Mouse (Mus musculus) myocyte (in vitro differentiated cells): ENCODE data around the gene Gnpnat1. TPM values are rescaled to one million over a fixed set of nuclear protein-coding genes. Genes with fewer than 3 reads are reported as not detected.

Experiments used
- H3K27me3 ChIP-seq: one replicate; pipeline ENCODE4 v1.6.1; 2011; ENCODE audit not compliant: control insufficient read depth, insufficient read depth, insufficient read length
- H3K36me3 ChIP-seq: one replicate; pipeline ENCODE4 v1.6.1; 2011; ENCODE audit not compliant: control insufficient read depth, insufficient read depth
- H3K4me2 ChIP-seq: one replicate; pipeline ENCODE4 v1.6.1; 2011; ENCODE audit warnings: low read depth, control low read depth
- H3K4me3 ChIP-seq: one replicate; pipeline ENCODE4 v1.5.1; 2011; ENCODE audit warnings: mild to moderate bottlenecking, control low read depth, moderate library complexity
- H3K79me2 ChIP-seq: one replicate; pipeline ENCODE4 v1.6.1; 2011; ENCODE audit not compliant: control insufficient read depth, insufficient read depth
- H3ac ChIP-seq: one replicate; pipeline ENCODE4 v1.6.1; 2011; ENCODE audit not compliant: control insufficient read depth, insufficient read length
- CEBPB ChIP-seq: IDR thresholded peaks from 2 replicates; pipeline ENCODE4 v1.6.1; 2011; ENCODE audit warnings: mild to moderate bottlenecking, moderate library complexity; ENCODE audit not compliant: poor library complexity, insufficient read depth, severe bottlenecking
- E2F4 ChIP-seq: IDR thresholded peaks from one replicate; pipeline ENCODE4 v1.6.1; 2011; ENCODE audit warnings: mild to moderate bottlenecking, control low read depth, moderate library complexity; ENCODE audit not compliant: insufficient read depth
- MAX ChIP-seq: IDR thresholded peaks from one replicate; pipeline ENCODE4 v1.6.1; 2011; ENCODE audit warnings: low read depth, mild to moderate bottlenecking, control low read depth
- MYOD1 ChIP-seq, 3 experiments: IDR thresholded peaks; one replicate each; pipeline ENCODE4 v1.6.1; 2011; ENCODE audit warnings: control low read depth in 2 of 3, low read depth in 2 of 3, mild to moderate bottlenecking in 2 of 3, moderate library complexity in 1 of 3; ENCODE audit not compliant: insufficient read length in 2 of 3, control insufficient read depth in 1 of 3
- MYOG ChIP-seq, 3 experiments: IDR thresholded peaks; one replicate each; pipeline ENCODE4 v1.6.1; 2011; ENCODE audit warnings: control low read depth in 2 of 3, low read depth in 2 of 3, mild to moderate bottlenecking in 2 of 3; ENCODE audit not compliant: insufficient read length in 2 of 3, control insufficient read depth in 1 of 3, insufficient read depth in 1 of 3
- POLR2A ChIP-seq: IDR thresholded peaks from one replicate; pipeline ENCODE4 v1.6.1; 2011; ENCODE audit warnings: low read depth, mild to moderate bottlenecking, control low read depth, moderate library complexity; ENCODE audit not compliant: insufficient read length
- POLR2AphosphoS2 ChIP-seq: IDR thresholded peaks from one replicate; pipeline ENCODE4 v1.6.1; 2011; ENCODE audit warnings: low read depth, control low read depth; ENCODE audit not compliant: insufficient read length
- REST ChIP-seq: IDR thresholded peaks from one replicate; pipeline ENCODE4 v1.6.1; 2011; ENCODE audit warnings: mild to moderate bottlenecking, control low read depth, moderate library complexity; ENCODE audit not compliant: insufficient read depth, insufficient read length
- SRF ChIP-seq: IDR thresholded peaks from one replicate; pipeline ENCODE4 v1.6.1; 2011; ENCODE audit warnings: low read depth; ENCODE audit not compliant: control insufficient read depth, insufficient read length
- TCF12 ChIP-seq: IDR thresholded peaks from one replicate; pipeline ENCODE4 v1.6.1; 2011; ENCODE audit warnings: mild to moderate bottlenecking, control low read depth; ENCODE audit not compliant: poor library complexity, insufficient read depth, severe bottlenecking
- TCF3 ChIP-seq: IDR thresholded peaks from one replicate; pipeline ENCODE4 v1.6.1; 2011; ENCODE audit warnings: low read depth, control low read depth; ENCODE audit not compliant: insufficient read length
- USF1 ChIP-seq: IDR thresholded peaks from one replicate; pipeline ENCODE4 v1.6.1; 2011; ENCODE audit warnings: low read depth, mild to moderate bottlenecking, control low read depth, moderate library complexity
- polyA plus RNA-seq: library from polyadenylated mRNA; unstranded; fragments of >200 nt; fragmentation: generic; extraction: Trizol; gene quantifications from one replicate; pipeline ENCODE4 v1.2.1, GENCODE M21; 2012; ENCODE audit warnings: missing spikeins

The Gnpnat1 gene
- polyA plus RNA-seq, 1 experiment, result 33.9 TPM

DNA sequence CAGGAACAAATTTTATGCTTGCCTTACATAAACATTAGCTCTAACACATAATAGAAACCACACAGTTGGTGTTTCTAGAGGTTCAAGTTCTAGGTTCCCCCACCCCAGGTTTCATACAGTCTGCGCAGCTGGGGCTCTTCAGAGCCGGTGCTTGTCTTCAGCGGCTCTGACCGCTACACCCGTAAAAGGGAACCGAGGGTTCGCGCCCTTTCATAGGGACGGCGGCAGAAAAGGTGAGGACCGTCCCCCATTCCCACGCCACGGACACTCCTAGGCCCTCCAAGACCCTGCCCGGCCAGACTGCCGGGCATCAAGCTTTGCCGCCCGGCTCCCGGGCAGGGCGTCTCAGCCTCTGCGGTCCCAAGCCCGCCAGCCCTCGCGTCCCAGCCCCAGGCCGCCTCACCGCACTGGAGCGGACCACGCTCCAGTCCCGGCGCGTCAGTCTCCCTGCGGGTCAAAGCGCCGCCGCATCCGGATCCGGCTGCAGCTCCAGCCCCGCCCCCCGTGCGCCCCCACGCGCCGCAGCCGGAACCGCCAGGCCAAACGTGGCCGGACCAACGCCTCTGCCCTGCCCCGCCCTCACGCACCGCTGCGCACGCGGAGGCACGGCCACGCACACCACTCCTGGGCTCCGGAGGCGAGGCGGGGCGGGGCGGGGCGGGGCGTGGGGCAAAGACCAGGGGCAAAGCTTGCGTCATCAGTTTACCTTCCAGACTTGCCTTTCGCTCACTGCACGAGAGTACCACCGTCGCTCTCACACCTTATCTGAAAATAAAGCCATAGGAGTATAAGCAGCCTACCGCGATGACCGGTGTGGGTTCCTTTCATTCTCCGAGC, 16.1 kb downstream of the Gnpnat1 start:
- no peaks in the 10 kb centered on the region for H3K27me3 ChIP-seq
- peak overlapping the region; percentile 42 for H3K4me3 ChIP-seq
- peak overlapping the region; percentile 52 for H3ac ChIP-seq
- H3K79me2 ChIP-seq, result peaks cover 37% of the 10 kb centered on the region
- H3K4me2 ChIP-seq, result peak overlapping the region; percentile 79
- peaks cover 16% of the 10 kb centered on the region for H3K36me3 ChIP-seq
- TF ChIP-seq TCF12 (no peak), CEBPB (0 out of 2 replicates have a peak, but pooled peaks have one; percentile 30), POLR2AphosphoS2 (peak; percentile 70), POLR2A (peak; percentile 74), MAX (no peak), MYOG (IDR thresholded peaks at IDR 0.05; ENCODE audit: control insufficient read depth in 1 of 3, insufficient read depth in 1 of 3, insufficient read length in 2 of 3, low read depth in 2 of 3) (peak in 2 of 3 experiments; percentile 47 to 49), SRF (peak; percentile 91)

DNA sequence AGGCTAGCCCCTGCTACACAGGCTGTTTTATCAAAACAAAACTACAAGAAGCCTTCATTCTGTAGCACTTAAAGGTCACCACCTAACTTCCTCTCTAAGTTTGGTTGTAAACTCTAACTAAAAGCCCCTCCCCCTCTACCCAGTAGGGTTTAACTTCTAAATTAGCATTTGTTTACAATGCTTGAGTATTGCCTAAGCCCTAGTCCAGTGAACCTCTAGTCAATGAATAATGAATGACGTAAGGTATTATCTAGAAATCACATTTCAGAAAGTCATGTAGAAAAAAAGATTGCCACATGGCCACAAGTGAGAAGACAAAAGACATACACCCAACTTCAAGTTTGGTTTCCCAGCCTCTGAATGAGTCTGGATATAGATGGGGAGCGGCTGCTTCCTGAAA, 17.2 kb downstream of the Gnpnat1 start:
- H3K27me3 ChIP-seq, result no peaks in the 10 kb centered on the region
- peak overlapping the region; percentile 71 for H3K4me2 ChIP-seq
- H3K79me2 ChIP-seq, result peaks cover 41% of the 10 kb centered on the region
- H3K4me3 ChIP-seq, result peak overlapping the region; percentile 42
- TF ChIP-seq TCF3 (no peak), USF1 (no peak), TCF12 (no peak), POLR2AphosphoS2 (no peak), CEBPB (no peak), POLR2A (no peak), MYOD1 (IDR thresholded peaks at IDR 0.05; ENCODE audit: control insufficient read depth in 1 of 3, insufficient read length in 2 of 3, low read depth in 2 of 3) (no peak), E2F4 (no peak), SRF (no peak), MYOG (IDR thresholded peaks at IDR 0.05; ENCODE audit: control insufficient read depth in 1 of 3, insufficient read depth in 1 of 3, insufficient read length in 2 of 3, low read depth in 2 of 3) (no peak), REST (no peak), MAX (no peak)
- H3ac ChIP-seq, result no peak overlapping the region
- H3K36me3 ChIP-seq, result peaks cover 26% of the 10 kb centered on the region

DNA sequence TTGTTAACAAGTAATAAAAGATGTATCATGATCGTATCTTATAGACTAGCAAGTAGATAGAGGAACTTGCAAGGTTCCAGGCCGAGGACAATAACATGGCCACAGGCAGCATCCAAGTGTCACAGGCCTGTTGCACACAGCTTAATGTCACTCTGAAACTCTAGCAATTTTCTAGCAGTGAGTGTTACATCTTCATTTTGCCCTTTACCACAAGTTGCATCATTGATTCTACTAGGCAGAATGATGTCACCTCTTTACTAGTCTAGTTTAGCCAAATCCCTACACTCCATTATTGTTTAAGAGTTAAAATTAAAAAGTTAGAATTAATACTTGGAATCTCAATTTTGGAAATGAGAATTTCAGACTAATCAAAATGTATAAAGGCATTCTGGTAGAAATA, 19.1 kb downstream of the Gnpnat1 start:
- Histone ChIP-seq H3ac (no peak overlapping the region), H3K27me3 (no peaks in the 10 kb centered on the region), H3K4me2 (peak overlapping the region; percentile 71), H3K79me2 (peaks cover 41% of the 10 kb centered on the region), H3K4me3 (no peak overlapping the region), H3K36me3 (peaks cover 43% of the 10 kb centered on the region)
- TF ChIP-seq SRF (no peak), CEBPB (peak; percentile 86), POLR2AphosphoS2 (peak; percentile 73), MAX (no peak), MYOG (IDR thresholded peaks at IDR 0.05; ENCODE audit: control insufficient read depth in 1 of 3, insufficient read depth in 1 of 3, insufficient read length in 2 of 3, low read depth in 2 of 3) (no peak), USF1 (no peak), POLR2A (peak; percentile 45), MYOD1 (IDR thresholded peaks at IDR 0.05; ENCODE audit: control insufficient read depth in 1 of 3, insufficient read length in 2 of 3, low read depth in 2 of 3) (no peak), TCF3 (no peak), E2F4 (no peak)

DNA sequence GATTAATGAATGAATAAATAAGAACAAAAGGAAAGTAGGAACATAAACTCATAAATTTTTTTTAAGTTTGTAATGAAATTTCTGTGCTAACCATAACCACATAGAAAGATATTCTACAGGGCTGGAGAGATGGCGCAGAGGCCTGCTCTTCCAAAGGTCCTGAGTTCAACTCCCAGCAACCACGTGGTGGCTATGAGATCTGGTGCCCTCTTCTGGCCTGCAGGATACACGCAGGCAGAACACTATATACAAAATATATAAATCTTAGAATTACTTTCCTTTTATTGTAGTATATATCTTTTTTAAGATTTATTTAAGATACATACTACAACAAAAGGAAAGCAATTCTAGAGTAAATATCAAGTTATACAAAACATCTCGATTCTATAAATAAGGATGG, 21.8 kb downstream of the Gnpnat1 start:
- H3K36me3 ChIP-seq, result peaks cover 66% of the 10 kb centered on the region
- no peaks in the 10 kb centered on the region for H3K27me3 ChIP-seq
- TF ChIP-seq MYOD1 (IDR thresholded peaks at IDR 0.05; ENCODE audit: control insufficient read depth in 1 of 3, insufficient read length in 2 of 3, low read depth in 2 of 3), result no peak
- peak; percentile 38 for TF ChIP-seq USF1
- peaks cover 39% of the 10 kb centered on the region for H3K79me2 ChIP-seq
- no peak overlapping the region for H3K4me3 ChIP-seq
- no peak overlapping the region for H3K4me2 ChIP-seq
- no peak overlapping the region for H3ac ChIP-seq

DNA sequence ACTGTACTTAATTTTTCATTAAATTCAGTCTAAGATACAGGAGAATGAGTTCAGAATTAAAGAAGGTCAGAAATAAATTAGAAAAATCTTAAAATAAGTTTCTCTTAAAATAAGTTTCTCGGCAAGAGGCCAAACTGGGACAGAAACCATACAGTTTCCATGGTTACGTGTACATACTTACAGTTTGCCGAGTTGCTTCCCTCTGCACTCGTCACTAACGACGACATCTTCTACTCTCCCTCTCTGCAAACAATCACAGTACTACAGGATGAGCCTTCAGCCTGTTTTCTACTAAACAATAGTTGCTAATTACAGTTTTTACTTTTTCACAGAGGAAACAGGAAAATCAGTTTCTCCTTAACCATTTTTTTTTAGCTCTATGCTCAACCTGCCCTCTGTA, 24.0 kb downstream of the Gnpnat1 start:
- Histone ChIP-seq H3K36me3 (peaks cover 61% of the 10 kb centered on the region), H3K4me3 (no peak overlapping the region), H3K27me3 (no peaks in the 10 kb centered on the region), H3K79me2 (peaks cover 17% of the 10 kb centered on the region), H3K4me2 (no peak overlapping the region), H3ac (no peak overlapping the region)
- TF ChIP-seq POLR2A (no peak), TCF12 (no peak), MYOD1 (IDR thresholded peaks at IDR 0.05; ENCODE audit: control insufficient read depth in 1 of 3, insufficient read length in 2 of 3, low read depth in 2 of 3) (no peak), E2F4 (no peak), CEBPB (no peak), POLR2AphosphoS2 (no peak), REST (no peak), MYOG (IDR thresholded peaks at IDR 0.05; ENCODE audit: control insufficient read depth in 1 of 3, insufficient read depth in 1 of 3, insufficient read length in 2 of 3, low read depth in 2 of 3) (no peak), MAX (no peak), USF1 (no peak)
